Mouse (Mus musculus) intestine, embryonic 14.5 days (tissue): ENCODE data around the gene Med21. TPM values are rescaled to one million over a fixed set of nuclear protein-coding genes. Genes with fewer than 3 reads are reported as not detected.

Experiments used
- ATAC-seq: fragments of 200-750 bp; cut with Nextera tagmentation; replicated peaks from 2 replicates; pipeline ENCODE4 v1.8.0; 2017; ENCODE audit warnings: low read depth, moderate number of reproducible peaks, moderate TSS enrichment, moderate library complexity; ENCODE audit not compliant: low FRiP score, low TSS enrichment
- DNase-seq: peaks from one replicate; pipeline ENCODE4 v3.0.0-alpha.2; 2018; ENCODE audit warnings: low spot score
- H3K27ac ChIP-seq: fragments of 300-500 bp; sonication (generic); 2 replicates; pipeline ENCODE4 v1.5.1; 2014; ENCODE audit warnings: low read depth, mild to moderate bottlenecking, control low read depth
- H3K27me3 ChIP-seq: fragments of 300-500 bp; sonication (generic); replicated peaks from 2 replicates; pipeline ENCODE4 v1.6.1; 2014; ENCODE audit warnings: low read length, control low read depth; ENCODE audit not compliant: control insufficient read depth, insufficient read depth
- H3K36me3 ChIP-seq: fragments of 300-500 bp; sonication (generic); 2 replicates; pipeline ENCODE4 v1.6.1; 2014; ENCODE audit warnings: low read length, control low read depth; ENCODE audit not compliant: control insufficient read depth, insufficient read depth
- H3K4me1 ChIP-seq: fragments of 300-500 bp; sonication (generic); replicated peaks from 2 replicates; pipeline ENCODE4 v1.6.1; 2014; ENCODE audit warnings: low read length, control low read depth, mixed read lengths; ENCODE audit not compliant: control insufficient read depth, insufficient read depth
- H3K4me2 ChIP-seq: fragments of 300-500 bp; sonication (generic); 2 replicates; pipeline ENCODE4 v1.6.1; 2014; ENCODE audit warnings: low read length
- H3K4me3 ChIP-seq: fragments of 300-500 bp; sonication (generic); 2 replicates; pipeline ENCODE4 v1.5.1; 2014; ENCODE audit warnings: low read depth, low read length, control low read depth, mixed read lengths
- H3K9ac ChIP-seq: fragments of 300-500 bp; sonication (generic); 2 replicates; pipeline ENCODE4 v1.6.1; 2014; ENCODE audit warnings: mild to moderate bottlenecking, low read length
- H3K9me3 ChIP-seq: fragments of 300-500 bp; sonication (generic); 2 replicates; pipeline ENCODE4 v1.6.1; 2016; ENCODE audit warnings: low read length, control low read depth; ENCODE audit not compliant: control insufficient read depth
- WGBS: fragments of 180-500 bp; shearing (Covaris S2); extraction: QIAGEN DNeasy Blood & Tissue Kit; methylation state at CpG from one replicate; pipeline ENCODE4 v1.1.7; 2014; 5-methylcytosine and 5-hydroxymethylcytosine counted together
- polyA plus RNA-seq: library from polyadenylated mRNA; unstranded; fragments of >200 nt; fragmentation: Nextera tagmentation; extraction: Ambion mirVana; gene quantifications from 2 replicates; pipeline ENCODE4 v1.2.1, GENCODE M21; 2014

Med21 gene
- polyA plus RNA-seq, 1 experiment from 2014 or later: 119 TPM

DNA sequence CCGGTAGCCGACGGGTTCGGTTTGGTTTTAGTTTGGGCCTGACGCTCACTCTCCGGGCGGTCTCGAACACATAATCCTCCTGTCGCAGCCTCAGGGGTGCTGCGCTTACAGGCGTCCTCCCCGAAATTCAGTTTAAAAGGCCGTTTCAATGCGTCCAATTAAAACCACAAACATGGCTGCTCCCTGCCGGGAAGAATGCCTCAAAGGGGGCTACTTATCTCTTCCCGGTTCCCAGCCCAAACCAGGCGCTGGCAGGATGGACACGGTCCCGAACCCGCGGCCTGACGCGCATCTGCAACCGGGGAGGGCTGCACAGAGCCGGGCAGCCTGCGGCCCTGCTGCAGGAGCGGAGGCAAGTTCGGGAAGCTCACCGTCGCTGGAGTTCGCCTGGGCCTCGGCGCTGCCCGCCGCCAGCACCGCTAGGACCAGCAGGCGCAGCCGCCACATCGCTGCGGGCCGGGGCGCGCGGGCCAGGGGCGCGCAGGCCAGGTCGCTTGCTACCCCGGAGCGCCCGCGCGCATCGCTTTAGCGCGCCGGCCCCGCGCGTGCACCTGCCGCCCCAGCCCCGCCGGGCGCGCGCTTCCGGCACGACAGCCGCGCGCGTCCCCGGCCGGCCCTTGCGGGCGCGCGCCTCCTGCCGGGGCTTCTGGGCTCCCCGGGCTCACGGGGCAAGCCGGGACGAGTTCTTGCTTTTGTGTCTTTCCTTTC is 8.2 kb upstream of the Med21 start:
- peak overlapping the region; percentile 77 for H3K9ac ChIP-seq
- DNase-seq: peak; percentile 91
- peak overlapping the region; percentile 79 for H3K4me2 ChIP-seq
- under 1% methylated on average over 70 of the region's 82 CpGs for WGBS
- peak; percentile 94 for ATAC-seq
- peak overlapping the region; percentile 63 for H3K4me3 ChIP-seq
- peak overlapping the region; percentile 69 for H3K27ac ChIP-seq
- peaks cover 17% of the 10 kb centered on the region for H3K4me1 ChIP-seq
- H3K36me3 ChIP-seq: no peaks in the 10 kb centered on the region
- no peaks in the 10 kb centered on the region for H3K27me3 ChIP-seq
- H3K9me3 ChIP-seq: no peaks in the 10 kb centered on the region

DNA sequence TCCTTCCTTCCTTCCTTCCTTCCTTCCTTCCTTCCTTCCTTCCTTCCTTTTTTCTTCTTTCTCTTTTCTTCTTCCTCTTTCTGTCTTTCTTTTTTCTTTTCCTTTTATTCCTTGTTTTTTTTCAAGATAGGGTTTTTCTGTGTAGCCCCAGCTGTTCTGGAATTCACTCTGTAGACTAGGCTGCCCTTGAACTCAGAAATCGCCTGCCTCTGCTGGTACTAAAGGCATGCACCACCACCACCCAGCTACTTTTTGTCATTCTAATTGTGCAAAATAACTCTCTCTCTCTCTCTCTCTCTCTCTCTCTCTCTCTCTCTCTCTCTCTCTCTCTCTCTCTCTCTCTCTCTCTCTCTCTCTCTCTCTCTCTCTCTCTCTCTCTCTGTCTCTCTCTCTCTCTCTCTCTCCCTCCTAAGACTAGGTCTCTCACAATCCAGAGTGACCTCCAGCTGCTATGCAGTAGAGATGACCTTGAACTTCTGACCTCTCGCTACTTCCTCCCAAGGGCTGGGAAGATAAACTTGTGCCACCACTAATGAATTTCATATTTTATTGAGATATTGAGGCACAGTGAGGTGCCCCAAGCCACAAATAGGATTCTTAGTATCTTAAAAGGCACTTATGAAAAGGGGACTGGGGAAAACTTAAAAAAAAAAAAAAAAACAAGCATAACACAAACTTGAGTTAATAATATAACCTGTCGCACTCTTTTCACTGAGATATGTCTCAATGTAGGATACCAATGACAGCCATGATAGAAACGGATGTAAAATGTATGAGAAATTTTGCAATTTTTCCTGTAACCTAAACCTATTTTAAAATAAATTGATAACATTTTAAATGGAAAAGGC is 7.4 kb upstream of the Med21 start:
- Histone ChIP-seq H3K36me3 (no peaks in the 10 kb centered on the region), H3K9ac (no peak overlapping the region), H3K4me1 (peaks cover 17% of the 10 kb centered on the region), H3K4me3 (peak overlapping the region; percentile 63), H3K9me3 (no peaks in the 10 kb centered on the region), H3K27me3 (no peaks in the 10 kb centered on the region), H3K4me2 (peak overlapping the region; percentile 79), H3K27ac (no peak overlapping the region)
- 63% methylated on average over 4 of the region's 4 CpGs for WGBS
- DNase-seq: no peak
- ATAC-seq: no peak

DNA sequence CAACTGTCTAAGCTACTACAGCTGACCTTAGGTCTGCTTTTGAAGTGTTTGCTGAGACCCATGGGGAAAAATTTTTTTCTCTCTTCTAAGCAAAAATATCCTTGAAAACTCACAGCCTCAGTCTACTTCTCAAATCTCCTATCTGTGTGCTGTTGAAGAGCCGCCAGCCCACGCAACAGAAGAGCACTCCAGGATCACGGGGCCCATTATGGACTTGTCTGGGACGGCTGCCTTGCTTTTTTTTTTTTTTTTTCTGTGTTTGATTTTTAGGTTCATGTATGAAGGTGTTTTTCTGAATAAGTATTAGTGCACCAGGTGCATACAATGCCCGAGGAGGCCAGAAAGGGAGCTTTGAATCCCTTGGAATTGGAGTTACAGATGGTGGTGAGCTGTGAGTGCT is 5.9 kb upstream of the Med21 start:
- ATAC-seq: no peak
- Histone ChIP-seq H3K4me3 (no peak overlapping the region), H3K4me2 (no peak overlapping the region), H3K9me3 (no peaks in the 10 kb centered on the region), H3K4me1 (peaks cover 17% of the 10 kb centered on the region), H3K27me3 (no peaks in the 10 kb centered on the region), H3K9ac (no peak overlapping the region), H3K27ac (no peak overlapping the region), H3K36me3 (no peaks in the 10 kb centered on the region)
- WGBS: 78% methylated on average over 5 of the region's 5 CpGs
- DNase-seq: no peak

DNA sequence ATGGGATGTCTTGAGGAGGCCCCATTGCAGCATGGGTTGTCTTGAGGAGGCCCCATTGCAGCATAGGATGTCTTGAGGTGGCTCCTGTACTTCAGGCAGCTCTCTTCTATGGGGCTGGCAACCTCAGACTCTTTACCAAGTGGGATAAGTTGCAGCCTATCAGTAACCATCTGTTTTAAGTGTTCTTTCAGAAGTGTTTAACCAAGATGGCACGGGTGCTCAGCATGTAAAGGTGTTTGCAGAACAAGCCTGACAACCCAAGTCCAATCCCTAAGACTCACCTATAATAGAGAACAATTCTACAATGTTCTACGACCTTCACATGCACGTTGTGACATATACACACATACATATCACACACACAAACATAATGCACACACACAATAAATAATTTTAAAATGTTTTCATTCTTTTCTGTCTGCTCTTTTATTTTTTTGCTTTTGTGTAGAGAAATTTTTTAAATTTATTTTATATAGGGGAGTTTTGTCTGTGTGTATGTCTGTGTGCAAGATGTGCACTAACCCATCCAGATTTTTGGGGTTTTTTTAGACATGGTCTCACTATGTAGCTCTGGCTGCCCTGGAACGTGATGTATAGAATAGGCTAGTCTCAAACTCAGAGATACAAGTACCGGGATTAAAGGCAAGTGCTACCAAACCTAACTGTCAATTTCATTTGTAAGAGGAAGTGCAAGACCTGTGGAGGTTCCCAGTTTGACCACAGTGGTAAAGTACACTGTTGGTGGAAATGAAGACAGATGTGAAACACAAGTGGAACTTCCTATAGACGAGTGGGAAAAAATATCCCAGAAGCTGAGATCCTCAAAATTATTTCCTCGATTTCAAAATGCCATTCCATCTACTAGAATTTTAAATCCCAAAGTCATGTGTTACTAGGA is 2.0 kb upstream of the Med21 start:
- DNase-seq: no peak
- Histone ChIP-seq H3K4me3 (no peak overlapping the region), H3K9ac (no peak overlapping the region), H3K4me1 (peaks cover 8% of the 10 kb centered on the region), H3K27me3 (no peaks in the 10 kb centered on the region), H3K9me3 (no peaks in the 10 kb centered on the region), H3K4me2 (no peak overlapping the region), H3K36me3 (no peaks in the 10 kb centered on the region), H3K27ac (no peak overlapping the region)
- no peak for ATAC-seq
- 83% methylated on average over 7 of the region's 7 CpGs for WGBS

DNA sequence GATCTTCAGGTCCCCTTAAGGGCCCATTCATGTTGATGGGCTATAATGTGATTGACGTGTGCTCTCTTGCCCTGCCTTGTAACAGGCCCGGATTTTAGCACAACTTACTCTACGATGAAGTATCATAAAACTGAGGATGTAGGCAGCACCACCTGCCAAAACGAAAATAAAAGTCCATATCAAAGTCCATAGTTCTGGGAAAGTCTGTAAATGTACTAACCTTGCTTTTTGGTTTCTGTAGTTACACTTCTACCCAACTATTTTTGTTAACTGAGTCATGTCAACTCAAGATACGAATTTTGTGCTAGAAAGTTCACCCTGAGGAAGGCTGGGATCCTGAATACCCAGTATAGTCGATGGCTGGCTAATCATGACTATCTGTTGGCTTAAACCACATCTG is 1.4 kb upstream of the Med21 start:
- 83% methylated on average over 6 of the region's 6 CpGs for WGBS

DNA sequence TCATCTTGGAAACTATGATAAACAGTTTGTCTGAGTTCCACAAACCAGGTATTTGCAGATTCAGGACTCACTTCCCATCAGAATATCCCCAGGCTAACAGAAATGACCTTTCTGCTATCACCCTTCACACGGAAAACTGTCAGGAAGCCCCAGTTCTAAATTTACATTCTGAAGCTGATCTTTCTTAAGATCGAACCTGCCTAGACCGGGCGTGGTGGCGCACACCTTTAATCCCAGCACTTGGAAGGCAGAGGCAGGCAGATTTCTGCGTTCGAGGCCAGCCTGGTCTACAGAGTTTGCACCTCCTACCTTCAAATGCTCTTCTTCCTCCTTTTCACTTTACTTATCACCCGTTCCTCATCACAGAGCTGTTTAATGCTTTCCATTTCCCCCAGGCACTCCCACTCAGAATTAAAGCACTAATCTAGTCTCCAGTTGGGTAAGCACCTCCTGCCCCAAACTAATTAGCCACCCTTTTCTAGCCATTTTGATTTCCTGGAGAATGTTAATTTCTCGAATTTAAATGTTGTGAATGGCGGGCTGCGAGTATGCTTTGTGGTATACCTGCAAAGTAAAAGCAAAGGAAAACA is 631 bp upstream of the Med21 start:
- peak overlapping the region; percentile 76 for H3K4me3 ChIP-seq
- ATAC-seq: no peak
- peaks cover 8% of the 10 kb centered on the region for H3K4me1 ChIP-seq
- H3K9ac ChIP-seq: peak overlapping the region; percentile 47
- H3K27me3 ChIP-seq: no peaks in the 10 kb centered on the region
- H3K9me3 ChIP-seq: no peaks in the 10 kb centered on the region
- DNase-seq: no peak
- H3K27ac ChIP-seq: no peak overlapping the region
- peak overlapping the region; percentile 87 for H3K4me2 ChIP-seq
- WGBS: 70% methylated on average over 11 of the region's 11 CpGs
- H3K36me3 ChIP-seq: no peaks in the 10 kb centered on the region

More for the DNA sequence above, 1.4 kb upstream of the Med21 start:
- H3K9me3 ChIP-seq: no peaks in the 10 kb centered on the region
- H3K4me1 ChIP-seq: peaks cover 8% of the 10 kb centered on the region
- no peak for DNase-seq
- H3K9ac ChIP-seq: no peak overlapping the region
- H3K4me2 ChIP-seq: no peak overlapping the region
- no peaks in the 10 kb centered on the region for H3K27me3 ChIP-seq
- ATAC-seq: no peak
- H3K4me3 ChIP-seq: no peak overlapping the region
- no peak overlapping the region for H3K27ac ChIP-seq
- no peaks in the 10 kb centered on the region for H3K36me3 ChIP-seq

DNA sequence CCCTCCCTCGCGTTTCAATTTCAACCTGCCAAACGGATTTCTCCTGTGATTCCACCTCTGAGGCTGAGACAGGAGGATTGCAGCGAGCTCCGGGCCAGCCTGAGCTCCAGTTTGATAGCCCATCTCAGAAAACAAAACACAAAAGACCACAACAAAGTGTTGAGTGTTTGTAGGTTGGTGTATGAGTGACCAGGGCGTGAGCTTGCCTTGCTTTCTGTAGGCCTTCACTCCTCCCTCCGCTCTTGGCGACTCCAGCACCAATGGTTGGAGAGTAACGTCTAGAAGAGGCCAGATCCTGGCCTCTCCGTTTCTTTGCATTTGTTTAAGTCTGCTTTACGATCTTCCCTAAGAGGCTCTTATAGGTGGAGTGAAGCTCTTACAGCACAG is 830 bp downstream of the Med21 start:
- Histone ChIP-seq H3K36me3 (no peaks in the 10 kb centered on the region), H3K9ac (peak overlapping the region; percentile 86), H3K4me3 (peak overlapping the region; percentile 76), H3K27ac (peak overlapping the region; percentile 90), H3K27me3 (no peaks in the 10 kb centered on the region), H3K9me3 (no peaks in the 10 kb centered on the region), H3K4me2 (peak overlapping the region; percentile 87), H3K4me1 (peaks cover 8% of the 10 kb centered on the region)
- ATAC-seq (peak; percentile 25; the same call in 1 of the 2 replicates), DNase-seq (peak; percentile 75)
- 27% methylated on average over 11 of the region's 11 CpGs for WGBS

DNA sequence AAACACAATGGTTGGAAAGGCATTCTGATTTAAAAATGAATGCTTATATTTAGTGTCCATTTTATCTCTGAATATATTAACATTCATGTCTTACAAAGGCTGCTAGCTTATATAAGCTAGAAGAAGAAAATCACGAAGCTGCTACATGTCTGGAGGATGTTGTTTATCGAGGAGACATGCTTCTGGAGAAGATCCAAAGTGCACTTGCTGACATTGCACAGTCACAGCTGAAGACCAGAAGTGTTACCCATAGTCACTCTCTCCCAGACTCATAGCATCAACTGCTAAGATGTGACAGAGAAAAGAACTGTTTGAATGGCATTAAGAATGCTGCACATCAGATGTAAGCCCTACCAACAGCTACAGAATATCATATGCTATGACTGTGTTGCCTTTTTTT is 7.7 kb downstream of the Med21 start:
- peaks cover 21% of the 10 kb centered on the region for H3K36me3 ChIP-seq
- DNase-seq (no peak), ATAC-seq (0 out of 2 replicates have a peak, but pooled peaks have one; percentile 36)
- WGBS: 52% methylated on average over 2 of the region's 2 CpGs
- no peak overlapping the region for H3K27ac ChIP-seq
- H3K4me3 ChIP-seq: no peak overlapping the region
- no peaks in the 10 kb centered on the region for H3K4me1 ChIP-seq
- H3K27me3 ChIP-seq: no peaks in the 10 kb centered on the region
- H3K4me2 ChIP-seq: no peak overlapping the region
- no peaks in the 10 kb centered on the region for H3K9me3 ChIP-seq
- no peak overlapping the region for H3K9ac ChIP-seq
